Mouse (Mus musculus) heart, adult 2 months (tissue): ENCODE measurements at regions not wholly inside any gene's neighbourhood (a gene's known extent, or its start where the extent isn't known, plus 50 kb on each side); places are given as distances from the start of the nearest gene placed in this dataset.
A peak's percentile ranks its signal among the peaks of the same experiment; 100 is the strongest.

ENCODE experiments used
- DNase-seq, 2 experiments: peaks; one replicate each; pipeline ENCODE4 v3.0.0; 2021
- H3K27ac ChIP-seq: fragments of 200-600 bp; 2 replicates; pipeline ENCODE4 v1.8.1; 2022
- H3K27me3 ChIP-seq: fragments of 200-500 bp; 2 replicates; pipeline ENCODE4 v1.6.1; 2012; ENCODE audit warnings: mild to moderate bottlenecking, low read length, inconsistent platforms, mixed read lengths; ENCODE audit not compliant: control insufficient read depth, insufficient read depth
- H3K36me3 ChIP-seq: fragments of 200-500 bp; 2 replicates; pipeline ENCODE4 v1.6.1; 2012; ENCODE audit warnings: low read length, inconsistent platforms; ENCODE audit not compliant: control insufficient read depth, insufficient read depth
- H3K4me1 ChIP-seq: fragments of 200-500 bp; 2 replicates; pipeline ENCODE4 v1.6.1; 2011; ENCODE audit warnings: low read length; ENCODE audit not compliant: control insufficient read depth, insufficient read depth
- H3K4me3 ChIP-seq: fragments of 200-600 bp; 2 replicates; pipeline ENCODE4 v1.8.1; 2022
- H3K79me2 ChIP-seq: fragments of 200-500 bp; replicated peaks from 2 replicates; pipeline ENCODE4 v1.6.1; 2012; ENCODE audit warnings: mild to moderate bottlenecking, inconsistent platforms, low read length, moderate library complexity, mixed read lengths; ENCODE audit not compliant: control insufficient read depth, insufficient read depth
- H3K9ac ChIP-seq: fragments of 200-500 bp; 2 replicates; pipeline ENCODE4 v1.6.1; 2012; ENCODE audit warnings: low read depth, mild to moderate bottlenecking, control low read depth, inconsistent platforms, low read length, mixed read lengths
- CTCF ChIP-seq: fragments of 200-600 bp; IDR thresholded peaks from 2 replicates; pipeline ENCODE4 v1.8.1; 2022; ENCODE audit warnings: antibody characterized with exemption, mild to moderate bottlenecking, moderate library complexity
- EP300 ChIP-seq: fragments of 200-500 bp; IDR thresholded peaks from 2 replicates; pipeline ENCODE4 v1.6.1; 2011; ENCODE audit warnings: low read depth, low read length, control low read depth; ENCODE audit not compliant: insufficient read depth
- POLR2A ChIP-seq: fragments of 200-500 bp; IDR thresholded peaks from 2 replicates; pipeline ENCODE4 v1.6.1; 2011; ENCODE audit warnings: mild to moderate bottlenecking, low read depth, low read length, control low read depth; ENCODE audit not compliant: insufficient read depth
- WGBS: fragments of 180-500 bp; shearing (Covaris S2); methylation state at CpG from one replicate; pipeline ENCODE4 v1.1.7; 2018; 5-methylcytosine and 5-hydroxymethylcytosine counted together
- intact Hi-C: fragments of 180-260 bp; cut with DNase I; formaldehyde crosslinking; loops from one replicate; pipeline ENCODE4 v1.15.1; 2025

- H3K36me3 ChIP-seq = no peaks in the 10 kb centered on the region
- H3K4me3 ChIP-seq = no peak overlapping the region
- TF ChIP-seq POLR2A (no peak), EP300 (no peak), CTCF (no peak)
- H3K27ac ChIP-seq = no peak overlapping the region
- H3K9ac ChIP-seq = no peak overlapping the region
- DNase-seq = no peak
- intact Hi-C loops = no loop called here
- H3K79me2 ChIP-seq = no peaks in the 10 kb centered on the region
- H3K27me3 ChIP-seq = no peaks in the 10 kb centered on the region
- WGBS = 88% methylated on average over 6 of the region's 6 CpGs
- no peaks in the 10 kb centered on the region for H3K4me1 ChIP-seq
These were observed 535.6 kb upstream of the Pkn2 start for GRCm38 (mm10) chr3:143417401-143417800.

- Histone ChIP-seq H3K79me2 (no peaks in the 10 kb centered on the region), H3K27ac (no peak overlapping the region), H3K4me1 (no peaks in the 10 kb centered on the region), H3K9ac (no peak overlapping the region), H3K27me3 (no peaks in the 10 kb centered on the region), H3K4me3 (no peak overlapping the region), H3K36me3 (no peaks in the 10 kb centered on the region)
- 70% methylated on average over 4 of the region's 4 CpGs for WGBS
- TF ChIP-seq POLR2A = no peak
- no peak for TF ChIP-seq EP300
- no peak for TF ChIP-seq CTCF
- no peak for DNase-seq
- intact Hi-C loops = no loop called here
These were observed 529.9 kb upstream of the Pkn2 start for GRCm38 (mm10) chr3:143411655-143412054.

GRCm38 (mm10) chr3:143398966-143399365, 517.2 kb upstream of the Pkn2 start:
- intact Hi-C loops = no loop called here
- Histone ChIP-seq H3K4me3 (no peak overlapping the region), H3K27ac (no peak overlapping the region), H3K36me3 (no peaks in the 10 kb centered on the region), H3K9ac (no peak overlapping the region), H3K27me3 (no peaks in the 10 kb centered on the region), H3K4me1 (no peaks in the 10 kb centered on the region), H3K79me2 (no peaks in the 10 kb centered on the region)
- TF ChIP-seq EP300 = no peak
- 72% methylated on average over 2 of the region's 2 CpGs for WGBS
- DNase-seq = no peak

- H3K9ac ChIP-seq = no peak overlapping the region
- no peaks in the 10 kb centered on the region for H3K36me3 ChIP-seq
- H3K4me1 ChIP-seq = no peaks in the 10 kb centered on the region
- no peak for DNase-seq
- TF ChIP-seq CTCF = no peak
- no peak for TF ChIP-seq POLR2A
- TF ChIP-seq EP300 = no peak
- H3K79me2 ChIP-seq = no peaks in the 10 kb centered on the region
- intact Hi-C loops = no loop called here
- WGBS = 68% methylated on average over 1 of the region's 1 CpGs
- H3K27ac ChIP-seq = no peak overlapping the region
- no peaks in the 10 kb centered on the region for H3K27me3 ChIP-seq
- H3K4me3 ChIP-seq = no peak overlapping the region
These were observed 502.6 kb upstream of the Pkn2 start for GRCm38 (mm10) chr3:143384357-143384756.

GRCm38 (mm10) chr3:143379193-143379592, 497.4 kb upstream of the Pkn2 start:
- DNase-seq = peak; percentile 41 to 43
- Histone ChIP-seq H3K36me3 (no peaks in the 10 kb centered on the region), H3K79me2 (no peaks in the 10 kb centered on the region), H3K9ac (no peak overlapping the region), H3K27me3 (no peaks in the 10 kb centered on the region), H3K4me1 (no peaks in the 10 kb centered on the region), H3K4me3 (no peak overlapping the region), H3K27ac (no peak overlapping the region)
- intact Hi-C loops = no loop called here
- TF ChIP-seq CTCF (peak; percentile 77), POLR2A (no peak), EP300 (no peak)
- WGBS = 5% methylated on average over 13 of the region's 13 CpGs

GRCm38 (mm10) chr3:143377446-143377845, 495.6 kb upstream of the Pkn2 start:
- intact Hi-C loops = no loop called here

More at GRCm38 (mm10) chr3:143377446-143377845, 495.6 kb upstream of the Pkn2 start:
- no peaks in the 10 kb centered on the region for H3K36me3 ChIP-seq
- no peak overlapping the region for H3K9ac ChIP-seq
- no peak overlapping the region for H3K27ac ChIP-seq
- DNase-seq = no peak
- no peaks in the 10 kb centered on the region for H3K4me1 ChIP-seq
- H3K27me3 ChIP-seq = no peaks in the 10 kb centered on the region
- TF ChIP-seq CTCF (no peak), POLR2A (no peak)
- H3K4me3 ChIP-seq = no peak overlapping the region
- WGBS = 80% methylated on average over 5 of the region's 5 CpGs
- H3K79me2 ChIP-seq = no peaks in the 10 kb centered on the region
